Mouse (Mus musculus) erythroid progenitor cell, adult 5-6 weeks (primary cell): ENCODE measurements around the gene Olfr1002. TPM values are rescaled to one million over a fixed set of nuclear protein-coding genes. Genes with fewer than 3 reads are reported as not detected.
"Not testable (repeated sequence)": the region's sequence is repeated elsewhere in the genome, so short reads cannot be mapped to it uniquely, and the experiment has no call there.

Source experiments
- ATAC-seq: replicated peaks from 2 replicates; pipeline ENCODE4 v1.8.0; 2016; ENCODE audit warnings: moderate number of reproducible peaks, mild to moderate bottlenecking, moderate TSS enrichment, inconsistent platforms; ENCODE audit not compliant: poor library complexity, low FRiP score, severe bottlenecking
- total RNA-seq, 2 experiments: library from RNA; stranded (forward) in 1 of 2; stranded (reverse) in 1 of 2; fragments of 150-400 nt in 1 of 2; fragments of 186-747, 209-891 nt in 1 of 2; gene quantifications; 2 replicates each; pipeline versions ENCODE4 v1.2.3 to v1.2.4; 2015 to 2017; ENCODE audit warnings: low replicate concordance in 2 of 2

Gene Olfr1002
- not detected in 2 replicates for total RNA-seq (2015; ENCODE audit: low replicate concordance)
- not detected in 2 replicates for total RNA-seq (2017; ENCODE audit: low replicate concordance)

DNA sequence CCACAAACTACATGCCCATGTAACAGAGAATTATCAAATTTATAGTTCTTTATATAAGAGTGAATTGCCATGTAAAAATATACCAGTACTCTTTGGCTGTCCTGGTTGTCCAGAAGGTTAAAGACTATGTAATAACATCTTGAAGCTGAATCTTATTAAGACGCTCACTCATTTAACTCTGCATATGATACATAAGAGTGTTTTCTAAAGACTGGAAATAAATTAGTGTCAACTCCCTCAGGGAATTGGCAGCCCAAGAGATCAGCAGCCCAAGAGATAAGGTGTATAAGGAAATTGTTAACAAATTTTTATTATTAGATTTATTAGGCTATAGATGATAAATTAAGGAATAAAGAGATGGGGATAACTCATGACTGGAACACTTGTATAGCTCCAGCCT lies at the start of gene Olfr1002:
TSS of gene Olfr1002 (minus strand) at position 101 of the 400 bp plus-strand sequence.
- no peak for ATAC-seq

DNA sequence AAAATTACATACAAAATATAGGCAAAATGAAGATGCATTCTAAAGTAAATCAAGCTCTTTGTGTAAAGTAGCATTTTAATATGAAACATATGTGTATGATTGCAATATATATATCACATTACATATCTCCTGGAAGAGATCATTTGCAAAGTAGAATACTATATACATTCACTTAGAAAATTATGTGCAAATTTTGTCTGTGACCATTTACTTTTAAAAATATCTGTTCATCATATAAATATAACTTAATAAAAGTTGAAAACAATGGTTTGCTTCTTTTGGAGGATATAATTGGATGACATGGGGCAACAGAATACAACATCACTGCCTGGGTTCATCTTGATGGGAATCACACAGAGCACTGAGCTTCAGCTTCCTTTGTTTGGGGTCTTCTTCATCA lies 38.6 kb upstream of the Olfr1002 start, which contains the start of gene Olfr1008:
TSS of gene Olfr1008 (plus strand) at position 301 of the 400 bp plus-strand sequence.
- ATAC-seq = no peak

DNA sequence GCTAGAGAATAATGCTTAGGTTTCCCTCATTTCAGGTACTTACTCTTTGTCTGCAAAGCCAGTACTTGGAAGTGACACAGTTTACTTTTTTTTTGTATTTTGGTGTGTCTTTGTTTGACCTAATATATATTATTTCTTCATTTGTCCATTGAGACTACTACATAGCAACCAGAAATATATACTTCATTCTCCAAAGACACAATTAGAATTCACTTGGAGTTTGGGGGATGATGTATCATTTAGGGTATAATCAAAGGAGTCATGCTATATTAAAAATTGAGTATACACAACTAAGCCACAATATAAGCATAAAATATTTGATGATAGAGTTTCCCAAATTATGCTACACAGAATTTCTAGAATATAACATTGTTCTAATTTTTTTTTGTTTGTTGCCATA lies 28.2 kb upstream of the Olfr1002 start, which contains the start of gene Olfr1006:
TSS of gene Olfr1006 (minus strand) at position 101 of the 400 bp plus-strand sequence.
- no peak for ATAC-seq

DNA sequence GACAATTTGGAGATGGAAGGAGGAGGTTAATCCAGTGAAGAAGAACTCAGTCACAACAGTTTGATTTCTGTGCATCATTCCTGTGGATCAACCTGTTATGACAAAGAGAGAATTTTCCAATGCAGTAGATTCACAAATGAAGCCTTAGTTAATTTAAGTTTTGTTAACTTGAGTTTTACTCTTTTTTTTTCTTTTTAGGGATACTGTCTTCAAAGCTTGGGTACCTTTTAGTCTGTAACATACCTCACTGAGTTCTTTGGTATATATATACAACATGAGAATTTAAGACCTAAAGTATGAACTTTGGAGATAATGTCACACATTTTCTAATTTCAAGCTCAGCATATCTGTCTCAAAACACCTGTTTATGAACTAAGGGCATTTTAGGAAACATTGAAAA lies 13.9 kb upstream of the Olfr1002 start, which contains the start of gene Olfr154:
TSS of gene Olfr154 (minus strand) at position 101 of the 400 bp plus-strand sequence.
- not testable (repeated sequence) for ATAC-seq

DNA sequence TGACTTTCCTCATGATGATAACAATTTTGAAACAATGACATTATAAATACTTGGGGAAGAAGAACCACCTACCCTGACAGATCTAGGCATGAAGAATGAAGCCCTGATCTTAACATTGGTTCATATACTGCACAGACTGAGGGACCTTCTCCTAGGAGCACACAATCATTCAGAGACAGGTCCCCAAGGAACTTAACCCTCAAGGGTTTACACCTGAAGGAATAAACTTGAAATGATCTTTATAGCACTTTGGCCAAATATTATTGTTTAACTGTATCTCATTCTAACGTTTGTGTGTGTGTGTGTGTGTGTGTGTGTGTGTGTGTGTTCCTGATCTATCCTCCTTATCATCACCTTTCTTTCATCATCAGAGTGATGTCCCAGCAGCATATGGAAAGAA lies 38.7 kb downstream of the Olfr1002 start, which contains the start of gene Olfr1000:
TSS of gene Olfr1000 (minus strand) at position 101 of the 400 bp plus-strand sequence.
- ATAC-seq = no peak

Other genes with a start within 250 kb of the Olfr1002 start
- not detected in 2 replicates for gene Olfr992, start 241.2 kb downstream of the Olfr1002 start, total RNA-seq (2015; ENCODE audit: low replicate concordance)
- not detected in 2 replicates for gene Olfr992, start 241.2 kb downstream of the Olfr1002 start, total RNA-seq (2017; ENCODE audit: low replicate concordance)
- gene Olfr993, start 235.8 kb downstream of the Olfr1002 start, total RNA-seq (2015; ENCODE audit: low replicate concordance) = not detected in 2 replicates
- gene Olfr993, start 235.8 kb downstream of the Olfr1002 start, total RNA-seq (2017; ENCODE audit: low replicate concordance) = not detected in 2 replicates
- gene Olfr994, start 214.3 kb downstream of the Olfr1002 start, total RNA-seq (2015; ENCODE audit: low replicate concordance) = not detected in 2 replicates
- gene Olfr994, start 214.3 kb downstream of the Olfr1002 start, total RNA-seq (2017; ENCODE audit: low replicate concordance) = not detected in 2 replicates
- gene Olfr995, start 207.1 kb downstream of the Olfr1002 start, total RNA-seq (2015; ENCODE audit: low replicate concordance) = not detected in 2 replicates
- gene Olfr995, start 207.1 kb downstream of the Olfr1002 start, total RNA-seq (2017; ENCODE audit: low replicate concordance) = not detected in 2 replicates
- gene 4833423E24Rik, start 131.7 kb downstream of the Olfr1002 start, total RNA-seq (2015; ENCODE audit: low replicate concordance) = not detected in 2 replicates
- not detected in 2 replicates for gene 4833423E24Rik, start 131.7 kb downstream of the Olfr1002 start, total RNA-seq (2017; ENCODE audit: low replicate concordance)
- gene Olfr996, start 71.5 kb downstream of the Olfr1002 start, total RNA-seq (2015; ENCODE audit: low replicate concordance) = not detected in 2 replicates
- not detected in 2 replicates for gene Olfr996, start 71.5 kb downstream of the Olfr1002 start, total RNA-seq (2017; ENCODE audit: low replicate concordance)
- not detected in 2 replicates for gene Olfr998, start 61.8 kb downstream of the Olfr1002 start, total RNA-seq (2015; ENCODE audit: low replicate concordance)
- gene Olfr998, start 61.8 kb downstream of the Olfr1002 start, total RNA-seq (2017; ENCODE audit: low replicate concordance) = not detected in 2 replicates
- not detected in 2 replicates for gene Olfr1000, start 38.8 kb downstream of the Olfr1002 start, total RNA-seq (2015; ENCODE audit: low replicate concordance)
- not detected in 2 replicates for gene Olfr1000, start 38.8 kb downstream of the Olfr1002 start, total RNA-seq (2017; ENCODE audit: low replicate concordance)
- not detected in 2 replicates for gene Olfr154, start 13.8 kb upstream of the Olfr1002 start, total RNA-seq (2015; ENCODE audit: low replicate concordance)
- not detected in 2 replicates for gene Olfr154, start 13.8 kb upstream of the Olfr1002 start, total RNA-seq (2017; ENCODE audit: low replicate concordance)
- not detected in 2 replicates for gene Olfr1006, start 28.1 kb upstream of the Olfr1002 start, total RNA-seq (2015; ENCODE audit: low replicate concordance)
- not detected in 2 replicates for gene Olfr1006, start 28.1 kb upstream of the Olfr1002 start, total RNA-seq (2017; ENCODE audit: low replicate concordance)
- gene Olfr1008, start 38.7 kb upstream of the Olfr1002 start, total RNA-seq (2015; ENCODE audit: low replicate concordance) = not detected in 2 replicates
- not detected in 2 replicates for gene Olfr1008, start 38.7 kb upstream of the Olfr1002 start, total RNA-seq (2017; ENCODE audit: low replicate concordance)
- gene Olfr1009, start 64.7 kb upstream of the Olfr1002 start, total RNA-seq (2015; ENCODE audit: low replicate concordance) = not detected in 2 replicates
- gene Olfr1009, start 64.7 kb upstream of the Olfr1002 start, total RNA-seq (2017; ENCODE audit: low replicate concordance) = not detected in 2 replicates
- not detected in 2 replicates for gene Olfr1012, start 112.1 kb upstream of the Olfr1002 start, total RNA-seq (2015; ENCODE audit: low replicate concordance)
- gene Olfr1012, start 112.1 kb upstream of the Olfr1002 start, total RNA-seq (2017; ENCODE audit: low replicate concordance) = not detected in 2 replicates
- not detected in 2 replicates for gene Olfr1013, start 116.4 kb upstream of the Olfr1002 start, total RNA-seq (2015; ENCODE audit: low replicate concordance)
- not detected in 2 replicates for gene Olfr1013, start 116.4 kb upstream of the Olfr1002 start, total RNA-seq (2017; ENCODE audit: low replicate concordance)
- not detected in 2 replicates for gene Olfr1014, start 122.0 kb upstream of the Olfr1002 start, total RNA-seq (2015; ENCODE audit: low replicate concordance)
- gene Olfr1014, start 122.0 kb upstream of the Olfr1002 start, total RNA-seq (2017; ENCODE audit: low replicate concordance) = not detected in 2 replicates
- not detected in 2 replicates for gene Olfr1015, start 131.3 kb upstream of the Olfr1002 start, total RNA-seq (2015; ENCODE audit: low replicate concordance)
- gene Olfr1015, start 131.3 kb upstream of the Olfr1002 start, total RNA-seq (2017; ENCODE audit: low replicate concordance) = not detected in 2 replicates
- not detected in 2 replicates for gene Olfr1016, start 151.8 kb upstream of the Olfr1002 start, total RNA-seq (2015; ENCODE audit: low replicate concordance)
- not detected in 2 replicates for gene Olfr1016, start 151.8 kb upstream of the Olfr1002 start, total RNA-seq (2017; ENCODE audit: low replicate concordance)
- not detected in 2 replicates for gene Olfr1018, start 167.8 kb upstream of the Olfr1002 start, total RNA-seq (2015; ENCODE audit: low replicate concordance)
- 0.39 TPM in 1 of 2 replicates, not detected in the other for gene Olfr1018, start 167.8 kb upstream of the Olfr1002 start, total RNA-seq (2017; ENCODE audit: low replicate concordance)
- not detected in 2 replicates for gene Olfr1019, start 194.8 kb upstream of the Olfr1002 start, total RNA-seq (2015; ENCODE audit: low replicate concordance)
- not detected in 2 replicates for gene Olfr1019, start 194.8 kb upstream of the Olfr1002 start, total RNA-seq (2017; ENCODE audit: low replicate concordance)
- gene Olfr1020, start 196.3 kb upstream of the Olfr1002 start, total RNA-seq (2015; ENCODE audit: low replicate concordance) = not detected in 2 replicates
- gene Olfr1020, start 196.3 kb upstream of the Olfr1002 start, total RNA-seq (2017; ENCODE audit: low replicate concordance) = not detected in 2 replicates
- not detected in 2 replicates for gene Olfr1022, start 217.9 kb upstream of the Olfr1002 start, total RNA-seq (2015; ENCODE audit: low replicate concordance)
- gene Olfr1022, start 217.9 kb upstream of the Olfr1002 start, total RNA-seq (2017; ENCODE audit: low replicate concordance) = not detected in 2 replicates
- gene Olfr1023, start 234.9 kb upstream of the Olfr1002 start, total RNA-seq (2015; ENCODE audit: low replicate concordance) = not detected in 2 replicates
- not detected in 2 replicates for gene Olfr1023, start 234.9 kb upstream of the Olfr1002 start, total RNA-seq (2017; ENCODE audit: low replicate concordance)